ENCODE assay signal across 15 mouse cellular contexts in the genomic region with DNA sequence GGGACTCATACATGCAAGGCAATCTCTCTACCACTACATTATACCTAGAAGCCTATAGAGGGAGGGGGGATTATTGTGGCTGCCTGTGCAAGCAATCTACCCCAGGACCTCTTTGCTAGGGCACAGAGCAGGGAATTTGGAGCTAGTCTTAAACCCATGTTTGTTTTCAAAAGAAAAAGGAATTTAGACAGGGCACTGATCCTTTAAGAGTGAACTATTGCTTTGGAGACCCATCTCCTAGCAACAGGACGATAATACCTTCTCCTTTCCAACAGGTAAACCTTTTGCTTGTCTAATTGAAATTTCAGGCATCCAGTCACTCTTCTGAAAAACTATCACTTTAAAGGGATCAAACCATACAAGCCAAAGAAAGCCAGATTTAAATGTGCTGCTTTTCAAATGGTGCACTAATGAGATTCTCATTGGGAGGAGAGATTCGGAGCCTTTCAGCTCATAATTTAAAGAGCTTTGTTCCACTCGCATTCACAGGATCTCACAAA.
DNase-seq lines count a peak whose midpoint lies in the region; ATAC-seq lines count a peak whose summit lies in the region.
"Had no signal": no experiment of that assay in that cellular context is flagged by ENCODE, and none has a peak within 500 bp of the region (broad histone marks: within the 10 kb centered on the region; RNA-seq: fewer than 3 reads in every experiment).

No protein-coding gene starts in this region.

- no peak overlapping the region for H3K4me3 ChIP-seq in hindbrain, embryonic 11.5 days (ENCODE audit: low read depth, low read length)
- H3K4me3 ChIP-seq in hindbrain, embryonic 10.5 days, result no peak overlapping the region
- H3K4me3 ChIP-seq in forebrain, embryonic 14.5 days (ENCODE audit: low read depth, low read length), result no peak overlapping the region
- no peak overlapping the region for H3K4me3 ChIP-seq in midbrain, embryonic 10.5 days
- H3K4me3 ChIP-seq in neural tube, embryonic 13.5 days, result no peak overlapping the region
- H3K4me3 ChIP-seq: heart, embryonic 13.5 days; liver, embryonic 13.5 days had no signal

- no peaks in the 10 kb centered on the region for H3K27me3 ChIP-seq in hindbrain, embryonic 11.5 days (ENCODE audit: control insufficient read depth, insufficient read depth, low read length)
- no peaks in the 10 kb centered on the region for H3K27me3 ChIP-seq in hindbrain, embryonic 10.5 days (ENCODE audit: insufficient read depth, poor library complexity, severe bottlenecking)
- no peaks in the 10 kb centered on the region for H3K27me3 ChIP-seq in forebrain, embryonic 14.5 days (replicated peaks; ENCODE audit: control insufficient read depth, insufficient read depth, low read length)
- no peaks in the 10 kb centered on the region for H3K27me3 ChIP-seq in midbrain, embryonic 10.5 days (ENCODE audit: low read depth, poor library complexity, severe bottlenecking)
- no peaks in the 10 kb centered on the region for H3K27me3 ChIP-seq in neural tube, embryonic 13.5 days
- H3K27me3 ChIP-seq: heart, embryonic 13.5 days; liver, embryonic 13.5 days had no signal

- H3K4me1 ChIP-seq in hindbrain, embryonic 11.5 days (replicated peaks; ENCODE audit: control insufficient read depth, insufficient read depth, low read length), result no peaks in the 10 kb centered on the region
- H3K4me1 ChIP-seq in hindbrain, embryonic 10.5 days (replicated peaks), result peaks cover 9% of the 10 kb centered on the region
- H3K4me1 ChIP-seq in forebrain, embryonic 14.5 days (ENCODE audit: control insufficient read depth, insufficient read depth, low read length), result peaks cover 10% of the 10 kb centered on the region
- H3K4me1 ChIP-seq in midbrain, embryonic 10.5 days, result peaks cover 17% of the 10 kb centered on the region
- H3K4me1 ChIP-seq in neural tube, embryonic 13.5 days (replicated peaks), result peaks cover 12% of the 10 kb centered on the region
- H3K4me1 ChIP-seq: liver, embryonic 13.5 days had no signal

- H3K9me3 ChIP-seq in hindbrain, embryonic 11.5 days (ENCODE audit: control insufficient read depth, low read length), result no peaks in the 10 kb centered on the region
- H3K9me3 ChIP-seq in hindbrain, embryonic 10.5 days, result no peaks in the 10 kb centered on the region
- no peaks in the 10 kb centered on the region for H3K9me3 ChIP-seq in forebrain, embryonic 14.5 days (replicated peaks; ENCODE audit: control insufficient read depth, low read length)
- peaks cover under 1% of the 10 kb centered on the region; the same call in 1 of the 2 replicates for H3K9me3 ChIP-seq in midbrain, embryonic 10.5 days (replicated peaks)
- H3K9me3 ChIP-seq in neural tube, embryonic 13.5 days, result no peaks in the 10 kb centered on the region
- H3K9me3 ChIP-seq: liver, embryonic 13.5 days had no signal

- ATAC-seq in hindbrain, embryonic 11.5 days (ENCODE audit: low FRiP score), result peak; percentile 37; the same call in 1 of the 2 replicates
- peak; percentile 73 for ATAC-seq in forebrain, embryonic 14.5 days
- peak; percentile 78 for ATAC-seq in neural tube, embryonic 13.5 days (ENCODE audit: low read depth)
- no peak for ATAC-seq in cerebellum, adult (ENCODE audit: insufficient number of reproducible peaks, low FRiP score, low TSS enrichment)
- ATAC-seq: lung, postnatal 0 days had no signal

- H3K36me3 ChIP-seq in hindbrain, embryonic 11.5 days (ENCODE audit: control insufficient read depth, insufficient read depth, low read length), result no peaks in the 10 kb centered on the region
- no peaks in the 10 kb centered on the region for H3K36me3 ChIP-seq in hindbrain, embryonic 10.5 days
- no peaks in the 10 kb centered on the region for H3K36me3 ChIP-seq in forebrain, embryonic 14.5 days (ENCODE audit: control insufficient read depth, insufficient read depth, low read length)
- no peaks in the 10 kb centered on the region for H3K36me3 ChIP-seq in midbrain, embryonic 10.5 days
- H3K36me3 ChIP-seq in neural tube, embryonic 13.5 days, result no peaks in the 10 kb centered on the region
- H3K36me3 ChIP-seq: heart, embryonic 13.5 days; liver, embryonic 13.5 days had no signal

- no peak overlapping the region for H3K4me2 ChIP-seq in hindbrain, embryonic 11.5 days (replicated peaks; ENCODE audit: low read depth, low read length)
- no peak overlapping the region for H3K4me2 ChIP-seq in forebrain, embryonic 14.5 days (ENCODE audit: low read length)
- H3K4me2 ChIP-seq in neural tube, embryonic 13.5 days, result no peak overlapping the region
- H3K4me2 ChIP-seq: heart, embryonic 13.5 days; liver, embryonic 13.5 days had no signal

- no peak overlapping the region for H3K27ac ChIP-seq in hindbrain, embryonic 11.5 days (ENCODE audit: low read depth, low read length)
- no peak overlapping the region for H3K27ac ChIP-seq in hindbrain, embryonic 10.5 days
- H3K27ac ChIP-seq in forebrain, embryonic 14.5 days (ENCODE audit: low read depth, low read length), result 0 out of 2 replicates have a peak overlapping the region, but pooled peaks have one; percentile 14
- H3K27ac ChIP-seq in midbrain, embryonic 10.5 days (replicated peaks), result peak overlapping the region; percentile 42; the same call in 1 of the 2 replicates
- 0 out of 2 replicates have a peak overlapping the region, but pooled peaks have one; percentile 28 for H3K27ac ChIP-seq in neural tube, embryonic 13.5 days (replicated peaks)
- H3K27ac ChIP-seq: heart, embryonic 13.5 days; liver, embryonic 13.5 days had no signal

- WGBS in hindbrain, embryonic 11.5 days, result 38% methylated on average over 3 of the region's 3 CpGs
- 39% methylated on average over 3 of the region's 3 CpGs for WGBS in hindbrain, embryonic 10.5 days
- WGBS in forebrain, embryonic 14.5 days, result 2% methylated on average over 3 of the region's 3 CpGs
- WGBS in midbrain, embryonic 10.5 days, result 13% methylated on average over 3 of the region's 3 CpGs
- WGBS in neural tube, embryonic 13.5 days, result 7% methylated on average over 3 of the region's 3 CpGs

- H3K9ac ChIP-seq in hindbrain, embryonic 11.5 days (ENCODE audit: low read depth, low read length), result no peak overlapping the region
- no peak overlapping the region for H3K9ac ChIP-seq in forebrain, embryonic 14.5 days (ENCODE audit: low read length)
- H3K9ac ChIP-seq in neural tube, embryonic 13.5 days, result no peak overlapping the region
- H3K9ac ChIP-seq: heart, embryonic 13.5 days; liver, embryonic 13.5 days had no signal

- DNase-seq in hindbrain, embryonic 11.5 days (ENCODE audit: low spot score), result no peak
- DNase-seq in hindbrain, embryonic 10.5 days (ENCODE audit: low spot score), result no peak
- peak; percentile 71 for DNase-seq in forebrain, embryonic 14.5 days (ENCODE audit: low spot score)
- peak; percentile 41 for DNase-seq in midbrain, embryonic 10.5 days (ENCODE audit: low spot score)
- no peak for DNase-seq in left cerebral cortex, adult 18-20 months (ENCODE audit: low spot score in 2 of 2)
- DNase-seq in adipocyte (ENCODE audit: low spot score), result no peak
- DNase-seq: adrenal gland, postnatal 25 days; cerebellum, adult 11 months; kidney, adult 8-10 months; kidney, postnatal 4 days; liver, embryonic 13.5 days had no signal

Comparison
In these comparisons a context has a peak if more than half of its experiments do, and no peak if none do; other contexts are left out.
1. DNase-seq: peak in forebrain, embryonic 14.5 days (single experiment) and midbrain, embryonic 10.5 days (single experiment); none in hindbrain, embryonic 11.5 days (single experiment), hindbrain, embryonic 10.5 days (single experiment), left cerebral cortex, adult 18-20 months (0 of 2) and adipocyte (single experiment).
2. H3K27ac ChIP-seq: peak in forebrain, embryonic 14.5 days (single experiment), midbrain, embryonic 10.5 days (single experiment) and neural tube, embryonic 13.5 days (single experiment); none in hindbrain, embryonic 11.5 days (single experiment) and hindbrain, embryonic 10.5 days (single experiment).